Mouse (Mus musculus) liver, embryonic 14.5 days (tissue): ENCODE measurements around the gene Letmd1.

Experiments
- CTCF ChIP-seq: IDR thresholded peaks from 2 replicates; pipeline ENCODE4 v1.5.1; 2016; ENCODE audit warnings: antibody characterized with exemption, low read depth, control low read depth
- EP300 ChIP-seq: IDR thresholded peaks from 2 replicates; pipeline ENCODE4 v1.6.1; 2016; ENCODE audit warnings: antibody characterized with exemption, low read depth

GRCm38 (mm10) chr15:100462086-100462485 is 6.7 kb upstream of the Letmd1 start:
- TF ChIP-seq CTCF (no peak), EP300 (no peak)
